Mouse (Mus musculus) embryonic facial prominence, embryonic 10.5 days (tissue): ENCODE measurements at regions not wholly inside any gene's neighbourhood (a gene's known extent, or its start where the extent isn't known, plus 50 kb on each side); places are given as distances from the start of the nearest gene placed in this dataset.

Experiments used
- DNase-seq: peaks from one replicate; pipeline ENCODE4 v3.0.0-alpha.2; 2017; ENCODE audit warnings: low spot score
- H3K27ac ChIP-seq: fragments of 300-500 bp; sonication (generic); replicated peaks from 2 replicates; pipeline ENCODE4 v1.5.1; 2016; ENCODE audit warnings: mild to moderate bottlenecking
- H3K27me3 ChIP-seq: fragments of 300-500 bp; sonication (generic); replicated peaks from 2 replicates; pipeline ENCODE4 v1.6.1; 2016; ENCODE audit warnings: low read depth, mild to moderate bottlenecking; ENCODE audit not compliant: poor library complexity, severe bottlenecking
- H3K36me3 ChIP-seq: fragments of 300-500 bp; sonication (generic); replicated peaks from 2 replicates; pipeline ENCODE4 v1.6.1; 2016; ENCODE audit warnings: mild to moderate bottlenecking, moderate library complexity
- H3K4me1 ChIP-seq: fragments of 300-500 bp; sonication (generic); 2 replicates; pipeline ENCODE4 v1.6.1; 2016
- H3K4me3 ChIP-seq: fragments of 300-500 bp; sonication (generic); 2 replicates; pipeline ENCODE4 v1.5.1; 2016; ENCODE audit warnings: mild to moderate bottlenecking, moderate library complexity
- H3K9me3 ChIP-seq: fragments of 300-500 bp; sonication (generic); 2 replicates; pipeline ENCODE4 v1.6.1; 2016; ENCODE audit warnings: mild to moderate bottlenecking
- WGBS: fragments of 180-500 bp; shearing (Covaris S2); methylation state at CpG from one replicate; pipeline ENCODE4 v1.1.7; 2016; 5-methylcytosine and 5-hydroxymethylcytosine counted together

DNA sequence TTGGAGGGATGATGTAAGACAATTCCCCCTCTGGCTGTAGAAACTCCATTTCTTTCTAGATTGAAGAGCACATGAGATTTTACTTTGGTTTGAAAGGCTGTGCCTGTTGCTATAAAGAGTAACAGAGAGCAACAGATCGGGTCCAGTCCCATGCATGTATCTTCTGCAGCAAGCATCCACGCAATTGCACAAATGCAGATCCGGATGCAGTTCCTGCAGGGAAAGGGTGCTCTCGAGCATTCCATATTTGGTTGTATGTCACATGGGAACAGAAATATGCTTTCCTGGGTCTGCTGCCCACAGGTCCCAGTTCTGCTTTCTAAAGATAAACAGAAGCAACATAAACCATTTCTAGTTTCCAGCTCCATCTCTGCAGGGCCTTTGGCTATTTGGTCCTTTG, 146.0 kb upstream of the Ado start:
- H3K27ac ChIP-seq, result no peak overlapping the region
- no peaks in the 10 kb centered on the region for H3K27me3 ChIP-seq
- WGBS, result 92% methylated on average over 4 of the region's 4 CpGs
- no peaks in the 10 kb centered on the region for H3K36me3 ChIP-seq
- no peak overlapping the region for H3K4me3 ChIP-seq
- H3K9me3 ChIP-seq, result no peaks in the 10 kb centered on the region
- peaks cover 7% of the 10 kb centered on the region for H3K4me1 ChIP-seq
- DNase-seq, result no peak

DNA sequence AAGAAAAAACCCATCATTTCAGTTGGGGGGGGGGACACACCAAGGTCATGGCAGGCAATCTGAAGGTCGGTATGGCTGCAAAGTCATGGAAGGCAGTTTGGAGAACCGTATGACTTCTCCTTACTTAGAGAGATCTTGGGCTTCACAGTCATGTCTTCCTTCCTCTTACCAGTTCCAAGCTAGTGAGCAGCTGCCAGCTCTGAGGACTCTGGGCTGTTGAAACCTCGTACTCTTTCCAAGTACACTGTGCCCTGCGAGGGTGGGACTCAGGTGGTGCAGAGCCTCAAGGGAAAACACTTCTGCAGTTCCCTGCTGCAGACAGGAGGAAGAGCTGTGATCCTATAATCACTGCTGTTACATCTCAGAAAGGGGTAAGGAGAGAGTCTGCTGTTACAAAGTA, 144.8 kb upstream of the Ado start:
- H3K4me1 ChIP-seq, result peaks cover 7% of the 10 kb centered on the region
- H3K4me3 ChIP-seq, result no peak overlapping the region
- no peaks in the 10 kb centered on the region for H3K36me3 ChIP-seq
- no peak overlapping the region for H3K27ac ChIP-seq
- no peak for DNase-seq
- no peaks in the 10 kb centered on the region for H3K27me3 ChIP-seq
- 85% methylated on average over 4 of the region's 4 CpGs for WGBS
- no peaks in the 10 kb centered on the region for H3K9me3 ChIP-seq

DNA sequence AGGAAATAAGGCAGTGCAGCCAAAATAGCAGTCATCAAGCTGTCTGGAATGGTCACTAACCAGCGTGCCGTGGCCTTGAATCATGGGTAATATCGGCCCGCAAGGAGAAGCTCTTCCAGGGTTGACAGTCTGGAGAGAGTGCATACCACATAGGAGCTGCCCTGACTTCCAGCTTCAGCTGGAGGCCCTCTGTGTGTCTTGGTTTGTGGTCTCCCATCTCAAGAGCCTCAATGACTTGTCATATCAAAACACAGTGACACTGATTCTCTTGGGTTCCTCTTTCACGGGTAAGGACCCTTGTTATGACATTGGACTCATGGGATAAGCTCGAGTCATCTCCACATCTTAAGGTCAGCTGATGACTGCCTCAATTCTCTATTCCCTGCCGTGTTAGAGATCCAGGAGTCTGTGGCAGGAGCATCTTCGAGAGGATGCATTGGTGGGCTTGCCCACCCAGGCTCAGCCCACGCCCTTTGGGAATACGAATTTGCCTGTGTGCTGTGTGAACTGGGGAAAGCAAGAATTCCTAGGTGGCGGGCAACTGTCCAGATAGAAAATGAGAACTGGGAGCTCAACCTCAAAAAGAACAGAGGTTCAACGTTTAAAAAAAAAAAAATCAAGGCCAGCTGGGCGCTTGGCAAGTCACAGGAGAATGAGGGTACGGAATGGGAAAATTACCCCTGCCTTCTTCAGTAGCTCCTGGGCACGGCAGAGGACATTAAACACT, 141.4 kb upstream of the Ado start:
- no peak overlapping the region for H3K4me3 ChIP-seq
- WGBS, result 86% methylated on average over 15 of the region's 15 CpGs
- no peaks in the 10 kb centered on the region for H3K36me3 ChIP-seq
- H3K9me3 ChIP-seq, result no peaks in the 10 kb centered on the region
- no peaks in the 10 kb centered on the region for H3K27me3 ChIP-seq
- H3K4me1 ChIP-seq, result no peaks in the 10 kb centered on the region
- DNase-seq, result no peak
- H3K27ac ChIP-seq, result no peak overlapping the region

DNA sequence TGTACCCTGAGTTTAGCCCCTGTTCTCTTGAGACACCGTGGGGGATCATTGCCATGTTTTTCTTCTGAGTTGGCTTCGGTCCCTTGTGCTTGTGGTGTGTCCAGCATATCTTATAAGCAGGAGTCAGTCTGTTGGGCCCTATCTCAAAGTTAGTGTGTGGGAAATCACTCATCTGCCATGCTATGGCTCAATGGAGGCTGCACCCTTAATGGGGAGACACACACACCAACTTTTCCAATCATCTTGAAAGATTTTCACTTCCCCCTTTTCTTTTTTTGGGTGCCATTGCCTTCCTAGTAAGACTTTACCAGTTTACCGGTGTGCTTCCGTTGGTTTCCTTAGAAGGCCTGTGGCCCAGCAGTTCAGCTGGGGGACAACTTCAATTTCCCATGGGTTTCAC, 130.6 kb upstream of the Ado start:
- no peaks in the 10 kb centered on the region for H3K9me3 ChIP-seq
- no peak overlapping the region for H3K4me3 ChIP-seq
- H3K27ac ChIP-seq, result no peak overlapping the region
- H3K4me1 ChIP-seq, result no peaks in the 10 kb centered on the region
- H3K27me3 ChIP-seq, result no peaks in the 10 kb centered on the region
- WGBS, result 90% methylated on average over 4 of the region's 4 CpGs
- no peak for DNase-seq
- H3K36me3 ChIP-seq, result no peaks in the 10 kb centered on the region

DNA sequence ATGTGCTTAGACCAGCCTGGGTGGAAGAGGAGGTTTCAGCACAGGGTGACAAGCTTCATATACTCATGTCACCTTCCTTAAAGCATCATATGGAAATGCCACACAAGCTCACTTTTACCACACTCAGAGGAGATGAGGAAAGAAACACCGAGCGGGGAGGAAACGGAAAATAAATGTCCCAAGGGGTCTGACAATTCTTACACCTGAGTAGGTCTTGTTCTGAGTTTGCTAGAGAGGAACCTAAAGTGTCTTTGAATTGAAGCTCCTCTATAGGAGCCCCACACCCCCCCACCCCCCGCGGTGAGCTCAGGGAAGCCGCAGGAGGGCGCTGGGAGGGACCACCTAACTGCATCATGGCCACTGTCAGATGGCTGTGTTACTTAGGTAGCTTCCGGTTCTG, 124.7 kb upstream of the Ado start:
- WGBS, result 88% methylated on average over 8 of the region's 8 CpGs
- H3K4me1 ChIP-seq, result no peaks in the 10 kb centered on the region
- no peak for DNase-seq
- H3K27ac ChIP-seq, result no peak overlapping the region
- no peak overlapping the region for H3K4me3 ChIP-seq
- no peaks in the 10 kb centered on the region for H3K27me3 ChIP-seq
- H3K9me3 ChIP-seq, result 0 out of 2 replicates have a peak, but pooled peaks cover 3% of the 10 kb centered on the region
- no peaks in the 10 kb centered on the region for H3K36me3 ChIP-seq

DNA sequence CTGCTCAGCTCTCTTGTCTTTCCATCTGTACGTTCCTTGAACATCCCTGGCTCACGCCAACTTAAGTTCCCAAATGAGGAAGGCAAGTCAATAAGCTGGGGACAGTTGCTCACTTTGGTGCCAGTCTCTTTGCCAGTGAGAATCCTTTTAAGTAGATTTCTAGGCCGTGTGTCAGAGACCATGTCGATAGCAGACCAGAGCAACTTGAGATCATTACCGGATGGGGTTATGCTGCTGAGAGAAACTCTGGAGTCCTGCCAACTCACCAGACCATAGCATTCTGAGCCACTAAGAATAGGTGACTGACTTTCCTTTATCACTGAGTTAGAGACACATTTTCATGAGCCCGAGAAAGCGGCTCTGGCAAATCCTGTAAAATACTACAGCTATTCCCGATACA, 123.5 kb upstream of the Ado start:
- Histone ChIP-seq H3K9me3 (0 out of 2 replicates have a peak, but pooled peaks cover 3% of the 10 kb centered on the region), H3K4me1 (no peaks in the 10 kb centered on the region), H3K36me3 (no peaks in the 10 kb centered on the region), H3K27me3 (no peaks in the 10 kb centered on the region), H3K4me3 (no peak overlapping the region), H3K27ac (no peak overlapping the region)
- DNase-seq, result no peak
- 92% methylated on average over 8 of the region's 8 CpGs for WGBS

DNA sequence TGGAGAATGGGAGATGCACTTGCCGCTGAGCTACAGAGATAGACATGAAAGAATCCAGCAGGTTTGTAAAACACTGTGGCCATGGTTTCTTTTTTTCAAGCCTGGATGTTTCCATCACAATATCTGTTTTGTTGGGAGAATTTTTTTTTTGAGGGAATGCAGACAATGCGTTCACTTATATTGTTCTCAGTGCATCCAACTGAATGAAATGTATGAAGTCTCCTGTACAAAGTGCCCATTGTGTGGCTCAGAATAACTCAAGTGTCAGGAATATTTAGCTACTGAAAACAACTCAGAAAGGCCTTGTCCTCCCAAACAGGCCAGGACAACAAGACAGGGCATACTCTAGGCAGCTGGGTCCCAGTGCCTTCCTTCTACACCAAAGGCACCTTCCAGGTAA, 120.3 kb upstream of the Ado start:
- WGBS, result 90% methylated on average over 2 of the region's 2 CpGs
- Histone ChIP-seq H3K9me3 (0 out of 2 replicates have a peak, but pooled peaks cover 3% of the 10 kb centered on the region), H3K4me3 (no peak overlapping the region), H3K27me3 (no peaks in the 10 kb centered on the region), H3K4me1 (no peaks in the 10 kb centered on the region), H3K27ac (no peak overlapping the region), H3K36me3 (no peaks in the 10 kb centered on the region)
- no peak for DNase-seq

DNA sequence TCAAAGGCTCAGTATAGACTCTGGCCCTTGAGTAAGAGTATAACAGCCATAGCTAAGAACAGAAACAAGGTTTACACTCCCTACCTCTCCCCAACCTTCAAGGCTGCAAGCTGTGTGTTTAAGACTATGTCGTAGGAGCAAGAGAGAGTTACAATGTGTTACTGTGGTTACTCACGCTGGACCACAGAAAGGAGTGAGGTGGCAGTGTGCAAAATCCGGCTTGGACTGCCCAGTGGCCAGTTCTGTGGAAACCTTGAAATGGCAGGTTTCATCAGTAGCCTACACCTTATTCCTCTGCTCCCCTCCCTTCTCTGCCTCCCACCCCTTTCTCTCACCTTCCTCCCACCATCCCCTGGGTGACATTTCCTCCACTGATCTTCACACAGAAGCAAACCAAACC, 114.3 kb upstream of the Ado start:
- Histone ChIP-seq H3K36me3 (no peaks in the 10 kb centered on the region), H3K4me3 (no peak overlapping the region), H3K9me3 (no peaks in the 10 kb centered on the region), H3K27ac (no peak overlapping the region), H3K4me1 (no peaks in the 10 kb centered on the region), H3K27me3 (no peaks in the 10 kb centered on the region)
- no peak for DNase-seq
- WGBS, result 72% methylated on average over 3 of the region's 3 CpGs

DNA sequence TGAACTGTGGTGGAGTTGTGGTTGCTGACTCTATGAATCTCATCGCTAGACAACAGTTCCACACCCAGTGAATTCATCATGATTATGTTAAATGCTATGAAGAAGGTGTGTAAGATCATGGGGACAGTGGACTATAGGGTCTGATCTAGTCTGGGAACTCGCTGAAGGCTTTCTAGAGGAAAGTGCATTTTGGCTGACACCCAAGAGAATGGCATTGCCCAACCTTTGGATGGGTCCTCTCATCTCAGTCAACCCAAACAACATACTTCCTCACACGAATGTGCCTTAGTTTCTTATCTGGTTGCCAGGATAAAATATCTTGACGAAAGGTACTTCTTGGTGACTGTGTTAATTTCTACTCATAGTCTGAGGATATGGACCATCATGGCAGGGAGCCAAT, 112.9 kb upstream of the Ado start:
- no peaks in the 10 kb centered on the region for H3K4me1 ChIP-seq

DNA sequence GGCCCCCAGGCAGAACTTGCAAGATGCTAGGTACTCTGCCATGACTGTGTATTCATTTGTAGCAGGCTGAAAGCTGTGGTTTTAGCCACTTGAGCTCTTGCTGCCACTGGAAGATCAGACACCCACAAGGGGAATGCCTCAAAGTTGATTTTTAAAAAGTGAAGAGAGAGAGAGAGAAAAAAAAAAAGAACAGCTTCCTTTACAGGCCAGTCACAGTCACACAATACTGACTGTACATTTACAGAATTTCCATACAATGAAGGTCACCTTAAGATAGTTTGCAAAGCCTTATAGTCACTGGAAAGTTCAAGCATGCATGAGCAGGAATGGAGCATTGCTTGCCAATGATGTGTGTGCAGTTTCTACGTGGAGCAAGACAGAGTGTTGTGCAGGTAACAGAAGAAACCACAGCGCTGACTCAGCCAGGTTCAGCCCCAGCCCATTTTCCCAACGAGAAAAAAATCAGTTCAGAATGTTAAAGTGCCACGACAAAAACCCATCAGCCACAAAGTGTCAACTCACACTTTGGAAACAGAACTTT, 109.3 kb upstream of the Ado start:
- no peaks in the 10 kb centered on the region for H3K9me3 ChIP-seq
- H3K4me1 ChIP-seq, result no peaks in the 10 kb centered on the region
- 78% methylated on average over 4 of the region's 4 CpGs for WGBS
- no peaks in the 10 kb centered on the region for H3K36me3 ChIP-seq
- DNase-seq, result no peak
- H3K27ac ChIP-seq, result no peak overlapping the region
- H3K27me3 ChIP-seq, result no peaks in the 10 kb centered on the region
- no peak overlapping the region for H3K4me3 ChIP-seq

More for the DNA sequence above, 112.9 kb upstream of the Ado start:
- Histone ChIP-seq H3K27ac (no peak overlapping the region), H3K9me3 (no peaks in the 10 kb centered on the region), H3K27me3 (no peaks in the 10 kb centered on the region), H3K4me3 (no peak overlapping the region), H3K36me3 (no peaks in the 10 kb centered on the region)
- DNase-seq, result no peak
- WGBS, result 80% methylated on average over 4 of the region's 4 CpGs

DNA sequence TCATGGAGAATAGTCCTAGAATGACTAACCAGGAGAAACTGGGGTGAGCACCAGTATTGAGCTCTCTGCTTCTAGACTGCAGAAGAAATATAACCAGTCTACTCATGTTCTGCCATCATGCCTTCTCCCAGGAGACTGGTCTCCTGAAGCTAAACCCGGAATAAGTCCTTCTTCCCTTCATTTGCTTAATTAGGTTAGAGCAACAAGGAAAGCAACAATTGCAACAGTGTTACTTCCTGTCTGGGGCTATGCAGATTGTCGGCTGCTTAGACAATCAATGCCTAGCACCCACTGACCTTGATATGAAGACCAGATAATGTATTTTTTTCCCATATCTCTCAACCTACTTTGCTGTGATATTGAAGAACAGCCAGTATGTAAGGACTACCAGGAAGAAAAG, 108.5 kb upstream of the Ado start:
- DNase-seq, result no peak
- Histone ChIP-seq H3K4me1 (no peaks in the 10 kb centered on the region), H3K36me3 (no peaks in the 10 kb centered on the region), H3K27me3 (no peaks in the 10 kb centered on the region), H3K4me3 (no peak overlapping the region), H3K27ac (no peak overlapping the region), H3K9me3 (no peaks in the 10 kb centered on the region)
- 65% methylated on average over 2 of the region's 2 CpGs for WGBS

DNA sequence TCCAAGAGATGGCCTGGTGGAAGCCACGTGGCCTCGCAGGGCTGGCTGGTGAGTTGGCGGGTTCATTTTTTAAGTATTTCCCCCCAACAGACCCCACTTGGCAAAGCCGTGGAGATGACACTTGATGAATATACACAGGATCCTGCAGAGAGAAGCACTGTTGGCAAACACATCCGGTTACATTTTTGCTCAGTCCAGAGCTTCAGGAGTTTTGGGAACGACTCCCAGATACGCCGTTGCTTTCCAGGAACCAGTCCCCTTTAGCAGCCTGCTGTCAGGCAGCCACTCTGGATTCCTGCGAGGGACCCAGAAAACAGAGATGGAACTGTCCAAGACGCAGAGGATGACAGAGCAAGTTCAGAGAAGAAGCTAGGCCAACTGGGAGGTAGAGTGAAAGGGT, 105.8 kb upstream of the Ado start:
- Histone ChIP-seq H3K36me3 (no peaks in the 10 kb centered on the region), H3K4me1 (no peaks in the 10 kb centered on the region), H3K9me3 (no peaks in the 10 kb centered on the region), H3K27me3 (peaks cover 15% of the 10 kb centered on the region), H3K27ac (no peak overlapping the region), H3K4me3 (no peak overlapping the region)
- no peak for DNase-seq
- 95% methylated on average over 10 of the region's 10 CpGs for WGBS

DNA sequence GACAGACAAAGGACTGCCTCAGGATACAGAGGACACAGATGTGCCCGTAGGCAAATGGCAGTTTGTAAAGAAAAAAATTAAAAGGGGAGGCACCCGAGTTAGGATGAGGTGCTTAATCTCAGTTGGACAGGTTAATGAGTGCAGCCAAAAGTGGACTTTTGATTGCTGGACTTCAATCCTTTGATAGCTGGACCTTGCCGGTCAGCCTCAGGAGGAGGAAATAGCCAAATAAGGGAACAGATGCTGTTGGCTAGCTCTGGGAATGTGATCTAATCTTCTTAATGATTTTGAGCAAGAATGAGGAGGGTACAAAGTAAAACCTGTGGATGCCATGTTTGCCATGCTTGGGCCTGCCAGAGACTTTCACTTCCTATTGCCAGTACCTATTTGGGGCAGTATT, 103.5 kb upstream of the Ado start:
- Histone ChIP-seq H3K4me1 (peaks cover 10% of the 10 kb centered on the region), H3K27ac (no peak overlapping the region), H3K27me3 (peaks cover 22% of the 10 kb centered on the region), H3K36me3 (no peaks in the 10 kb centered on the region), H3K9me3 (no peaks in the 10 kb centered on the region), H3K4me3 (no peak overlapping the region)
- WGBS, result 73% methylated on average over 3 of the region's 3 CpGs
- DNase-seq, result no peak
